Mouse (Mus musculus) erythroblast, embryonic 14.5 days (primary cell): ENCODE measurements around the gene Dnah11.

Experiments used
- GATA1 ChIP-seq: IDR thresholded peaks from 2 replicates; pipeline ENCODE4 v1.6.1; 2012; ENCODE audit warnings: low read length, inconsistent platforms, mixed read lengths
- TAL1 ChIP-seq: IDR thresholded peaks from 3 replicates; pipeline ENCODE4 v1.6.1; 2012; ENCODE audit warnings: low read length, inconsistent platforms, mixed read lengths

DNA sequence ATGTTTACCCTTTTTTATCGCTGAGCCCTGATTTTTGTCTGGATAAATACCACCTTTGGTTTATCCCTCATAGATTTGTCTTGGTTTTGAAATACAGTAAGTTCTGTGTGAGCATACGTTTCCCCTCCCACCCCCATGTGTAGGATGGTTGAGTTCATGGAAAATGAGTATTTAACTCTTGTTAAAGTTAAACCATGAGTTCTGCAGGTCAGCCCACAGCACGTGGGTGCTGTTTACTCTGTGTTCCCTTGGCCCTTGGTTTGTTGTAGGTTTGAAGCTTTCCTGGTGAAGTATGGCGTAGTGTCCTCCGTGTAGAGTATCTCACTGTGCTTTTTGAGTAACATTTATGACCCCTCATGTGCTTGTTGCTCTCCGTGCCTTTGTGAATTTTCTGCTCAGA lies 341.0 kb downstream of the Dnah11 start:
- TF ChIP-seq TAL1 (no peak), GATA1 (no peak)
